Mouse (Mus musculus) CH12.LX (cell line): ENCODE measurements around the gene Rptor.

ENCODE experiments used
- CHD2 ChIP-seq: IDR thresholded peaks from 2 replicates; pipeline ENCODE4 v1.6.1; 2011; ENCODE audit warnings: low read length, improper control_type of control experiment
- CTCF ChIP-seq, 2 experiments: IDR thresholded peaks in 1 of 2; conservative IDR thresholded peaks in 1 of 2; 2 replicates each; pipeline ENCODE4 v1.5.1; 2011 to 2012; ENCODE audit warnings: low read depth in 2 of 2, low read length in 2 of 2, improper control_type of control experiment in 1 of 2, inconsistent platforms in 1 of 2, mild to moderate bottlenecking in 1 of 2, moderate library complexity in 1 of 2
- E2F4 ChIP-seq: IDR thresholded peaks from 2 replicates; pipeline ENCODE4 v1.6.1; 2011; ENCODE audit warnings: low read depth, low read length, improper control_type of control experiment; ENCODE audit not compliant: insufficient replicate concordance
- ELF1 ChIP-seq: IDR thresholded peaks from 2 replicates; pipeline ENCODE4 v1.6.1; 2014; ENCODE audit warnings: low read depth, mild to moderate bottlenecking, inconsistent platforms, low read length, improper control_type of control experiment
- EP300 ChIP-seq: IDR thresholded peaks from 2 replicates; pipeline ENCODE4 v1.6.1; 2011; ENCODE audit warnings: low read length, improper control_type of control experiment
- MYC ChIP-seq: IDR thresholded peaks from 2 replicates; pipeline ENCODE4 v1.6.1; 2011; ENCODE audit warnings: low read depth, mild to moderate bottlenecking, improper control_type of control experiment, low read length
- NRF1 ChIP-seq: IDR thresholded peaks from 2 replicates; pipeline ENCODE4 v1.6.1; 2014; ENCODE audit warnings: low read depth, mild to moderate bottlenecking, inconsistent platforms, low read length, improper control_type of control experiment, moderate library complexity
- PAX5 ChIP-seq: IDR thresholded peaks from 2 replicates; pipeline ENCODE4 v1.6.1; 2012; ENCODE audit warnings: low read length, inconsistent platforms, mixed read lengths
- POLR2A ChIP-seq: IDR thresholded peaks from 2 replicates; pipeline ENCODE4 v1.6.1; 2011; ENCODE audit warnings: low read depth, mild to moderate bottlenecking, improper control_type of control experiment, low read length
- RAD21 ChIP-seq: IDR thresholded peaks from 2 replicates; pipeline ENCODE4 v1.6.1; 2011; ENCODE audit warnings: low read depth, mild to moderate bottlenecking, low read length, improper control_type of control experiment, moderate library complexity
- RCOR1 ChIP-seq: conservative IDR thresholded peaks from 2 replicates; pipeline ENCODE4 v1.6.1; 2012; ENCODE audit warnings: low read depth, mild to moderate bottlenecking, inconsistent platforms, low read length, improper control_type of control experiment
- ZC3H11A ChIP-seq: IDR thresholded peaks from 2 replicates; pipeline ENCODE4 v1.6.1; 2012; ENCODE audit warnings: low read depth, mild to moderate bottlenecking, inconsistent platforms, low read length, improper control_type of control experiment
- ZMIZ1 ChIP-seq: IDR thresholded peaks from 2 replicates; pipeline ENCODE4 v1.6.1; 2012; ENCODE audit warnings: low read depth, mild to moderate bottlenecking, inconsistent platforms, low read length, improper control_type of control experiment

- no peak for TF ChIP-seq CTCF (conservative IDR thresholded peaks at IDR 0.05 in 1 of 2, IDR thresholded peaks at IDR 0.05 in 1 of 2; ENCODE audit: low read depth in 2 of 2, low read length in 2 of 2)
- no peak for TF ChIP-seq EP300
- no peak for TF ChIP-seq RCOR1
- no peak for TF ChIP-seq NRF1
- TF ChIP-seq POLR2A, result no peak
- no peak for TF ChIP-seq ZMIZ1
- no peak for TF ChIP-seq ZC3H11A
- no peak for TF ChIP-seq CHD2
- TF ChIP-seq MYC, result no peak
- no peak for TF ChIP-seq RAD21
- no peak for TF ChIP-seq PAX5
- TF ChIP-seq E2F4, result no peak
- TF ChIP-seq ELF1, result no peak
Measured at GRCm38 (mm10) chr11:119678427-119678826, 75.7 kb downstream of the Rptor start.
